Mouse (Mus musculus) lung, embryonic 15.5 days (tissue): ENCODE measurements around the gene Xbp1. TPM values are rescaled to one million over a fixed set of nuclear protein-coding genes. Genes with fewer than 3 reads are reported as not detected.
A peak's percentile ranks its signal among the peaks of the same experiment; 100 is the strongest.

Source experiments
- ATAC-seq: fragments of 200-750 bp; cut with Nextera tagmentation; 2 replicates; pipeline ENCODE4 v1.8.0; 2017; ENCODE audit warnings: moderate number of reproducible peaks, borderline replicate concordance; ENCODE audit not compliant: low FRiP score, low TSS enrichment; ENCODE audit errors: extremely low read depth
- H3K27ac ChIP-seq: fragments of 300-500 bp; sonication (generic); 2 replicates; pipeline ENCODE4 v1.5.1; 2015; ENCODE audit warnings: moderate library complexity, mild to moderate bottlenecking, inconsistent platforms
- H3K27me3 ChIP-seq: fragments of 300-500 bp; sonication (generic); 2 replicates; pipeline ENCODE4 v1.6.1; 2015; ENCODE audit warnings: inconsistent platforms
- H3K36me3 ChIP-seq: fragments of 300-500 bp; sonication (generic); 2 replicates; pipeline ENCODE4 v1.6.1; 2015; ENCODE audit warnings: inconsistent platforms
- H3K4me1 ChIP-seq: fragments of 300-500 bp; sonication (generic); 2 replicates; pipeline ENCODE4 v1.6.1; 2015; ENCODE audit warnings: inconsistent platforms
- H3K4me2 ChIP-seq: fragments of 300-500 bp; sonication (generic); 2 replicates; pipeline ENCODE4 v1.6.1; 2015; ENCODE audit warnings: inconsistent platforms, mild to moderate bottlenecking, moderate library complexity
- H3K4me3 ChIP-seq: fragments of 300-500 bp; sonication (generic); 2 replicates; pipeline ENCODE4 v1.5.1; 2015; ENCODE audit warnings: mild to moderate bottlenecking, inconsistent platforms
- H3K9ac ChIP-seq: fragments of 300-500 bp; sonication (generic); 2 replicates; pipeline ENCODE4 v1.6.1; 2015; ENCODE audit warnings: inconsistent platforms
- H3K9me3 ChIP-seq: fragments of 300-500 bp; sonication (generic); 2 replicates; pipeline ENCODE4 v1.6.1; 2016; ENCODE audit warnings: inconsistent platforms
- WGBS: fragments of 180-500 bp; shearing (Covaris S2); methylation state at CpG from one replicate; pipeline ENCODE4 v1.1.7; 2015; 5-methylcytosine and 5-hydroxymethylcytosine counted together
- polyA plus RNA-seq: library from polyadenylated mRNA; unstranded; fragments of >200 nt; fragmentation: Nextera tagmentation; extraction: Ambion mirVana; gene quantifications from 2 replicates; pipeline ENCODE4 v1.2.1, GENCODE M21; 2015

The Xbp1 gene
- polyA plus RNA-seq, 1 experiment from 2014 or later: 229 TPM

- H3K27me3 ChIP-seq: no peaks in the 10 kb centered on the region
- no peak overlapping the region for H3K4me3 ChIP-seq
- 47% methylated on average over 2 of the region's 2 CpGs for WGBS
- no peak for ATAC-seq
- H3K36me3 ChIP-seq: no peaks in the 10 kb centered on the region
- no peaks in the 10 kb centered on the region for H3K9me3 ChIP-seq
- H3K9ac ChIP-seq: no peak overlapping the region
- peaks cover 4% of the 10 kb centered on the region for H3K4me1 ChIP-seq
- H3K4me2 ChIP-seq: no peak overlapping the region
- no peak overlapping the region for H3K27ac ChIP-seq
These were observed 26.6 kb upstream of the Xbp1 start for GRCm38 (mm10) chr11:5493869-5494268.

- H3K4me1 ChIP-seq: peaks cover 14% of the 10 kb centered on the region
- H3K27me3 ChIP-seq: no peaks in the 10 kb centered on the region
- H3K36me3 ChIP-seq: no peaks in the 10 kb centered on the region
- 65% methylated on average over 12 of the region's 12 CpGs for WGBS
- no peak overlapping the region for H3K27ac ChIP-seq
- no peaks in the 10 kb centered on the region for H3K9me3 ChIP-seq
- H3K4me2 ChIP-seq: no peak overlapping the region
- no peak for ATAC-seq
- H3K9ac ChIP-seq: no peak overlapping the region
- H3K4me3 ChIP-seq: no peak overlapping the region
These were observed 25.1 kb upstream of the Xbp1 start for GRCm38 (mm10) chr11:5495286-5495832.

DNA sequence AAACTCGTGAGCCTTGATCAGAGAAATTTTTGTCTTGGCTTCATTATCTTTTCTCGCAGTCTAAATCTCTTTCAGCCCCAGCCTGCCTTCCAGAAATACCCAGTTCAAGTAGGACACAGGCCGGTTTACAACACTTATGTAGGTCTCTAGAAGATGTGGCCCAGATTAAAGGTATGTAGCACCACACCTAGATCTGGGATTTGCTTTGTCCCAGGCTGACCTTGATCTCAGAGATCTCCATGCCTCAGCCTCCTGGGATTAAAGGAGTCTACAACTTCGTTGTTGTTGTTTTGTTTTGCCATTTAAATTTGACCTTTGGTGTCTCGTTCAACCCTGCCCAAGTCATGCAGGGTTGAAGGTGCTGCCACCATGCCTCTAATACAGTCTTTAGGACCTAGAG, 24.6 kb upstream of the Xbp1 start:
- Histone ChIP-seq H3K36me3 (no peaks in the 10 kb centered on the region), H3K9ac (no peak overlapping the region), H3K9me3 (no peaks in the 10 kb centered on the region), H3K4me1 (peaks cover 14% of the 10 kb centered on the region), H3K27me3 (no peaks in the 10 kb centered on the region), H3K27ac (no peak overlapping the region), H3K4me3 (no peak overlapping the region), H3K4me2 (no peak overlapping the region)
- no peak for ATAC-seq
- WGBS: 81% methylated on average over 5 of the region's 5 CpGs

DNA sequence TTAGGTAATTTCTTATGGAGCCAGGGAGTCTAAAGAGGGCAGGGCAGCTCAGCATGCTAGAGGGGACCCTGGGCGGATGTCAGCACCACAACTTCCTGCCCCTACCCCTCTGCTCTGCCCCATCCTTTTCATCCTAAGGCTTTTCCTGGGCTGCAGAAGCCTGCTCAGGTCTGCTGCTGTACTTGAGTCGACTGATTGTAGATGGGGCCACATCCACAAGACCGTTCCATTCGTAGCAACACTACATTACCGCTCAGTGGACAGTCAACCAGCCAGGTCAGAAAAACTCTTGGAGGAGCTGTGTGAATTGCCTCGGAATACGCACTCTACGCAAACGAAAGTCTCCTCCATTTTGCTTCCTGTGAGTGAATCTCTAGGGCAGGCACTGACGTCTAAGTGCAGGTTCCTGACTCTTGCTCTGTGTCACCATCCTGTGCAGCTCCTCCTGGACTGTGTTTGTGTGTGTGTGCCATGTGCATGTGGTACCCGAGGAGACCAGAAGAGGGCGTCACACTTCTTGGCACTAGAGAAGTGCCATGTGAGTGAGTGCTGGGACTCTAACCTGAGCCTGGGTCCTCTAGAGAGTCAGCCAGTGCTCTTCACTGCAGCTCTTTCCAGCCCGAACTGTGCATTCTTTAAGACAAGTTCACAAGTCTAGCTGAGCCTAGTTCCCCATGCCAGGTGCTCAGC, 23.8 kb upstream of the Xbp1 start:
- Histone ChIP-seq H3K4me2 (no peak overlapping the region), H3K4me1 (peaks cover 14% of the 10 kb centered on the region), H3K9ac (no peak overlapping the region), H3K27me3 (no peaks in the 10 kb centered on the region), H3K36me3 (no peaks in the 10 kb centered on the region), H3K4me3 (no peak overlapping the region), H3K9me3 (no peaks in the 10 kb centered on the region), H3K27ac (no peak overlapping the region)
- no peak for ATAC-seq
- 89% methylated on average over 13 of the region's 13 CpGs for WGBS

GRCm38 (mm10) chr11:5498422-5498821, 22.0 kb upstream of the Xbp1 start:
- WGBS: 51% methylated on average over 9 of the region's 9 CpGs
- H3K4me1 ChIP-seq: peaks cover 14% of the 10 kb centered on the region
- H3K9me3 ChIP-seq: no peaks in the 10 kb centered on the region
- H3K27ac ChIP-seq: peak overlapping the region; percentile 65
- H3K4me3 ChIP-seq: no peak overlapping the region
- no peaks in the 10 kb centered on the region for H3K27me3 ChIP-seq
- H3K36me3 ChIP-seq: no peaks in the 10 kb centered on the region
- no peak overlapping the region for H3K4me2 ChIP-seq
- ATAC-seq: no peak
- H3K9ac ChIP-seq: no peak overlapping the region

DNA sequence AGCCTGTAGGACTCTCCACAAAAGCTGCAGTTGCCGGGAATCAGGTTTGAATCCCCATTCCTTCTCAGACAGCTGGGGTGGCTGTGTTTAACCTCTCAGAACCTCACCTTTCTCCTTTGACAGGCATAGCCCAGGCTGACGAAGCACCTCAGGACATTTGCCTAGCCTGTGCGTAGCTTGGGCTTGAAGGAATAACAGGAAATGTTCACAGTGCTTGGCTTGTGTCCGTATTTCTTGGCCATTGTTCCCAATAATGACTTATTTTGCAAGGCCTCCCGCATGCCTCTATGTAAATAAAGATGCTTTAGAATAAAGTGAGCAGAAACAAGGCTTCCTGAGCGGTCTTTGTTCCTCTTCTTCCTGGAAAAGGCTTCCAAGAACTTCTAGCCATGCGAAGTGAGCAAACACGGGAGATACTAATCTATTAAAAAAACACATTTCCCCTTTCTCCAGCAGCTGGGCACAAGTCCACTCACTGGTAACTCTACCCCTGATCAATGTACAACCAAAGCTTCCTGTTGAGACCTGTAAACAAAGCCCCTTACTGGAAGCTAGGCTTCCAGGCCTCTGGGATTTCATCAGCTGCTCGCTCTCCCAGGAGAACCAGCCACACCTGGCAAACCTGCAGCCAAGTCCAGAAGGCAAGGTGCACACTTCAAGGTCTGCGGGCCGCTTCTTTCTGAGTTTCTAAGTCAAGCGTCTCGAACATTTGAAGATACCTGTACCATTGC, 21.4 kb upstream of the Xbp1 start:
- ATAC-seq: no peak
- Histone ChIP-seq H3K9ac (no peak overlapping the region), H3K4me3 (no peak overlapping the region), H3K36me3 (no peaks in the 10 kb centered on the region), H3K27ac (peak overlapping the region; percentile 65), H3K9me3 (no peaks in the 10 kb centered on the region), H3K4me2 (no peak overlapping the region), H3K4me1 (peaks cover 14% of the 10 kb centered on the region), H3K27me3 (no peaks in the 10 kb centered on the region)
- 48% methylated on average over 13 of the region's 13 CpGs for WGBS

- 69% methylated on average over 11 of the region's 11 CpGs for WGBS
- Histone ChIP-seq H3K9ac (no peak overlapping the region), H3K9me3 (no peaks in the 10 kb centered on the region), H3K4me1 (peaks cover 14% of the 10 kb centered on the region), H3K27me3 (no peaks in the 10 kb centered on the region), H3K27ac (peak overlapping the region; percentile 65; the same call in 1 of the 2 replicates), H3K4me2 (no peak overlapping the region), H3K4me3 (no peak overlapping the region), H3K36me3 (no peaks in the 10 kb centered on the region)
- no peak for ATAC-seq
These were observed 20.4 kb upstream of the Xbp1 start for GRCm38 (mm10) chr11:5499961-5500644.

GRCm38 (mm10) chr11:5500903-5501741, 19.3 kb upstream of the Xbp1 start:
- Histone ChIP-seq H3K36me3 (no peaks in the 10 kb centered on the region), H3K4me2 (no peak overlapping the region), H3K9ac (no peak overlapping the region), H3K4me3 (no peak overlapping the region), H3K4me1 (peaks cover 20% of the 10 kb centered on the region), H3K27me3 (no peaks in the 10 kb centered on the region), H3K27ac (no peak overlapping the region), H3K9me3 (no peaks in the 10 kb centered on the region)
- ATAC-seq: no peak
- WGBS: 75% methylated on average over 13 of the region's 13 CpGs

- Histone ChIP-seq H3K27ac (no peak overlapping the region), H3K9me3 (no peaks in the 10 kb centered on the region), H3K4me2 (no peak overlapping the region), H3K4me1 (peaks cover 21% of the 10 kb centered on the region), H3K27me3 (no peaks in the 10 kb centered on the region), H3K36me3 (no peaks in the 10 kb centered on the region), H3K4me3 (no peak overlapping the region), H3K9ac (no peak overlapping the region)
- WGBS: 80% methylated on average over 10 of the region's 10 CpGs
- ATAC-seq: no peak
These were observed 18.0 kb upstream of the Xbp1 start for GRCm38 (mm10) chr11:5502351-5503051.

DNA sequence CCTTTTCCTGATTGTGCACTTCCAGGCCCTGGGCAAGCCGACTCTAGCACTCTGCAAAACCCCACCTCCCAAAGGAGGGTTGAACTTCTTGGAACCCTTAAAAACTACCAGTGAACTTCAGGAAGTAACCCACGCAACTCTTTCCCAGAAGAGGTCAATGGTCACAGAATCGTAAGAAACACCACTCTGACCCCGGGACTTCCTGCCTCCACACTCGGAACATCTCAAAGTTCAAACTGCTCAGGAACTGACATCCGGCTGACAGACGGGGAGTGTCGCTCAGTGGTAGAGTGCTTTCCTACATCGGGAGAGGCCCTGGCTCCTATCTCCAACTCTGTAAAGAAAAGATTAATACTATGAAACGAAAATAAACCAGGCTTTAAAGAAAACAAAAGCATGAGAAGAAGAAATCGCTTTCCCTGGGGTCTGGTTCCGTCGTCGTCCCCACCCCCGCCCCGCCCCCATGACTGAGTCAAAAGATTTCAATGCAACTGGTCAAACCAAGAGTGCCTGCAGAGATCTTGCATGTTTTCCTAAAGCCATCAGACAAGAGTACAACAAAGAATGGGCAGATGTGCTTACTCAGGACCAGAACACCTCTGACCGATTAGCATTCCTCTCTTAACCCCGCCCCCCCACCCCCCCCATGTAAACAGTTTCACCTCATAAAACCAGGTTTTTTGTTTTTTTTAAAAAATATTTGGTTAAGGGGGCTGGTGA, 14.4 kb upstream of the Xbp1 start:
- Histone ChIP-seq H3K9me3 (no peaks in the 10 kb centered on the region), H3K4me3 (peak overlapping the region; percentile 24), H3K4me1 (peaks cover 16% of the 10 kb centered on the region; the same call in 1 of the 2 replicates), H3K4me2 (peak overlapping the region; percentile 48), H3K27ac (peak overlapping the region; percentile 29; the same call in 1 of the 2 replicates), H3K9ac (no peak overlapping the region), H3K36me3 (no peaks in the 10 kb centered on the region), H3K27me3 (no peaks in the 10 kb centered on the region)
- WGBS: 14% methylated on average over 18 of the region's 18 CpGs
- peak; percentile 57; the same call in 1 of the 2 replicates for ATAC-seq
